Mouse (Mus musculus): Measurements from ENCODE around the gene Erc2.

Gene Erc2

DNA sequence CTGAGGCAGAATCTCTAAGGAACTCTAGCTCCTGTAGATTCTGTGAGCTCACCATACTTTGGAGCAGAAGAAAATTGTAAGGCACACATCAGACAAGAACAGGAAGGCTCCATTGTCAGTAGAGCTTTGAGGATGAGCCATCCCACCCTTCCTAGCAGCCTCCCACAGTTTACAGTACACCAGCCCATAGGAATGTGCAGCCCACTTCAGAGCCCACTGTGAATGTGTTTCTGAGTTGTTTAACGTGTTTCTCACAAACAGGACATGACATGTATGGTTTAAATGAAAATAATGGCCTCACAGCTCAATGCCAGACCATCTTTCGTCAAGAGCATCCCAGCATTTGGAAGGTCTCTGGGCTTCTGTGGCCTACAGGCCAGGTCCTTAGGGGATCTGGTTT, 549.1 kb downstream of the Erc2 start:
- DNase-seq (ENCODE audit: low spot score in 2 of 2): no peak

DNA sequence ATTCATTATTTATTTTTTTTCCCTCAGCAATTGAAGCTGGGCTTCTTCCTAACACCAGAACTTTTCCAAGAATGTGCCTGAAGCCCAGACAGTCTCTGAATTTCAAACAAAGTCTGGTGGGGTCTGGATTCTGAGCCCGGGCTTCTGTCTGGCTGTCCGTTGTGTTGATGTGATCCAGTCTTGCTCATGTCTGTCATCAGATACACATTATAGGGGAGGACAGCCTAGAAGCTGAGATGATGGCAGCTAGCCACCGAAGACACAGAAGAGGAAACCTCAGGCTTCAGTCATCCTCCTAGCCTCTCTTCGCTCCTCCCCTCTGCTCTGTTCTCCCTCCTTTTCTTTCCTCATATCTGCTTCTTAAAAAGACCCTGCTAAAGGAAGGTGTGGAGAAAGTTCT, 551.5 kb downstream of the Erc2 start:
- no peak for DNase-seq (ENCODE audit: low spot score in 2 of 2)

DNA sequence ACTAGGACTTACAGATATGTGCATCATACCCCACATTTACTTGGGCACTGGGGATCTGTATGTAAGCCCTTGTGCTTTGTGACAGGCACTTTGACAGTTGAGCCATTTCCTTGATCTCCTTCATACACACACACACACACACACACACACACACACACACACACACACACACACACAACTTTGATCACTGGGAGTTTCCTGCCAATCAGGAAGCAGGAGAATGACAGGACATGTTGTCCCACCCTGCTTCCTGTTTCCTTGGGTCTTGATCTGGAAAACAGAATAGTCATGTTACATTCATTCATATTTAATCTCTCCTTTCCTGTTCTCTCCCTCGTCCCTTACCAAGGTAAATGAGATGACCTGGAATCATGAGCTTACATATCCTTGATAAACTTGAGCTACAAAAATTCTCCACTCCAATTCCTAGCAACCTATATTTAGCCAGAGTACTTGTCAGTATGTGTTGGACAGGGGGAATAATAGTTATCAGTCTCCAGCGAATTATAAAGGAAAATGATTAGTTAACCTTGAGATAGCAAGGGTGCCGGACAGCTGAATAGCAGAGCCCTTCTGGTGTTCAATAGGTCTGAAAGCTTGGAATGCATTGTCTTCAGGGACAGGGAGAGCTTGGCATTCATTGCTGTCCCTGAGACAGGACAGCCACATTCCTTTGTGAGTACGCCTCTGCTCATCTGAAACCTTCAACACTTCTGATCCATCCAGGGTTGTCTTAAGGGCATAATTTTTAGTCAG, 559.0 kb downstream of the Erc2 start:
- DNase-seq (ENCODE audit: low spot score in 2 of 2): no peak

DNA sequence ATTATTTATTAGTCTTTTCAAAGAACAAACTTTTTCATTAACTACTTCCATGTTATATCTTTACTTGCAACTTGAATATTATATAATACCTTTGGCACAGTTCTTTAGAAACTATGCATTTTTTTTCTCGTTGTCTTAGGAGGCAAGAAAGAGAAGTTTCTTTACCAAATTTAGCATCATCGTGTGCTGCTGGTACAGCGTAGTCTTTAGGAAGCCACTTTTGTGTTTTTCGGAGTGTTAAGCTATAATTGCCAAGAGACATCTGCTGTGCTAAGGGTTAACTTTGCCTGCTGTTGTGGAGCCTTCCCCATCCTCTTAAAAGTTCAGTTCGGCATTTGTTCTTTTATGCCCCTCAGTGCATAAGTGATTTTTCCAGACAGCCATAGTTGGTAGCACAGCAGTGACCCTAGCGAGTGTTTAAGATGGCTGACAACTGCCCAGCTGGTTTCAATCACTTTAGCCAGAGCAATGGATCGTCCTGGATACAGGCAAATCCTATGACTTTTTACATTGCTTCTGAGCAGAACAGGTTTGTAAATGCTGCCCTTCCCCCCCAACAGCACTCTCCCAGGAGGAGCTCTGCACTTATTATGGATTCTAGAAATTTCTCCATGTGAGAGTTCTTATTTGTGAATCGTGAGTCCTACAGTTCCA, 570.6 kb downstream of the Erc2 start:
- DNase-seq (ENCODE audit: low spot score in 2 of 2): no peak

DNA sequence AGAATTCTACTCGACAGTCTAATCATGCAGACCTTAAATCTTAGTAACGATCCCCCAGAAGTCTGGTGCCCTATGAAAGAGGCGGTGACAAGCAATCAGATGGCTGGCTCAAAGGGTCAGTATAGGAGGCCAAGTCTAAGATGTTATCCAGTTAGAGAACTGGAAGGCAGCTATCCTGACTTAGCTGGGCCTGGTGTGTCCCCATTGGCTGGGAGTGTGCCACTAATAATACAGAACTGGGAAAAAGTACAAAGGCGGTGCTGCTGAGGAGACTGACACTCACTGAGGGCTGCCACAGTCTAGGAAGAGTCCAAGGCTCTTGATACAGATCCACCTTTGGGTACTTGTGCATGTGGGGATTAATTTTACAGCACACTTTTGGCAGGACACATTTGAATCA, 581.6 kb downstream of the Erc2 start:
- DNase-seq (ENCODE audit: low spot score in 2 of 2): no peak

DNA sequence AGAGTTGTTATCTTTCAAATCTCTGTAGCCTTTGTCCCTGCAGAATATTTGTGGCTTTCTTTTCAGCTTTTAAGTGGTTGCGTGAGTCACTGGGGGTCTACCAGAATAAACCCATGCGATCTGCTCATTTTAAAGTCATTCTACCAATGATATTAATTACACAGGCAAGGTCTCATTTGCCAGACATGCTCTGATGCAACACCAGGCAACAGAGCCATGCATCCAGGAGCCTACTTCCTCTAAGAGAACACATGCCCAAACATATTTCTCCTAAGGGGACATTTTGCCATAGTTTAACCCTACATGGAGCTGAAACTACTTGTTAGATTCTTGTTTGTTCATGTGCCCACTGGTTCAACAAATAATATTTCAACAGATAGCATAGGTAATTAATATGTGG, 584.1 kb downstream of the Erc2 start:
- no peak for DNase-seq (ENCODE audit: low spot score in 2 of 2)

DNA sequence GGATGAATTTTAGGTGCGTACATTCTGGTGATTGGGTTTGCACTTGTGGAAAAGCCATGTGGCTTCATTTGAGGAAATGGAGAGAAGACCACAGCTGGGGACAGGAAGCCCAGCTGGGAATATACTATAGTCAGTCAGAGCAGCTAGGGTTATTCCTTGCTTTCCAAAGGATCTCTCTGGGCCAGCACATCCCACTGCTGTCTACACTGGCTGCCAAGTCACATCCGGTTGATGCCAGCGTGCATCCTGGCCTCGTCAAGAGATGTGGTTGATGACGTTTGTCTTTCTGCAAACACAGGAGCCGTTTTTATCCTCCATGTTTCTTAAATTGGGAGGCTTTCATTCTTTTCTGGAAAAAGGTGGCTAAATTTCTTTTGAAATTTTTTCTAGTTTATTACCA, 603.3 kb downstream of the Erc2 start:
- no peak for DNase-seq (ENCODE audit: low spot score in 2 of 2)

DNA sequence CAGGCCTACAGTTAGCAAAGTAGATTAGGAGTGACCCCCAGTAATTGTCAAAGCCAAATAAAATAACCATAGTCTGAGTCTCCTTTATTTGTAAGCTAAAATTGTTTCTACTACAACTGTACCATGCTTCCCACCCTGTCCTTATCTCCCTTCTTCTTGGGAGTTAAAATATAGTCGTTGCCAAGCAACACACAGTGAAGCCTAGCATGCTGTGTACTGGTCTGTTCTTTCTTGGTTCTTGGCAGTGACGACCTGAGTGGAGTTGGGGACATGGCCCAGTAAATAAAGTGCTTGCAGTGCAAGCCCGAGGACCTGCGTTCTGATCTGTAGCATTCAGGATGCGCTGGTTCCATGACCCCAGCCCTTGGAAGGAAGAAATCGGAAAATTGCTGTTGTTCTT, 608.3 kb downstream of the Erc2 start:
- DNase-seq (ENCODE audit: low spot score in 2 of 2): no peak

DNA sequence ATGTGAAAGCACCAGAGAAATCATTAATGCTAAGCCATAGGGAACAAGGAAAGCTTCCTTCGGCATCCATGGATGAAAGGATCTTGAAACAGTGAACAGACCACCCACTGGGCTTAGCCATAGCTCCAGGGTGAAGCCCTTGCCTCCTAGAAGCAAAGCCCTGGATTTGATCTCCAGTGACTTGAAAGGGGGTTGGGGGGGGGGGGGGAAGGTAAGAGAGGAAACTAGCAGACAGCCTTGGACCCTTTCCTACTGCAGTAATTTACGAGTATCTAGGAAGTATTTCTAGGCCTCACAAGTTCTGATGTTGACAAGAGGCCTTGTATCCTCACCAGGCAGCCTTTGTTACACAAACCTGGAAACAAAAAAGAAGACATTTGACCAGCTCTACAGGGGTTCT, 609.0 kb downstream of the Erc2 start:
- DNase-seq (ENCODE audit: low spot score in 2 of 2): no peak

DNA sequence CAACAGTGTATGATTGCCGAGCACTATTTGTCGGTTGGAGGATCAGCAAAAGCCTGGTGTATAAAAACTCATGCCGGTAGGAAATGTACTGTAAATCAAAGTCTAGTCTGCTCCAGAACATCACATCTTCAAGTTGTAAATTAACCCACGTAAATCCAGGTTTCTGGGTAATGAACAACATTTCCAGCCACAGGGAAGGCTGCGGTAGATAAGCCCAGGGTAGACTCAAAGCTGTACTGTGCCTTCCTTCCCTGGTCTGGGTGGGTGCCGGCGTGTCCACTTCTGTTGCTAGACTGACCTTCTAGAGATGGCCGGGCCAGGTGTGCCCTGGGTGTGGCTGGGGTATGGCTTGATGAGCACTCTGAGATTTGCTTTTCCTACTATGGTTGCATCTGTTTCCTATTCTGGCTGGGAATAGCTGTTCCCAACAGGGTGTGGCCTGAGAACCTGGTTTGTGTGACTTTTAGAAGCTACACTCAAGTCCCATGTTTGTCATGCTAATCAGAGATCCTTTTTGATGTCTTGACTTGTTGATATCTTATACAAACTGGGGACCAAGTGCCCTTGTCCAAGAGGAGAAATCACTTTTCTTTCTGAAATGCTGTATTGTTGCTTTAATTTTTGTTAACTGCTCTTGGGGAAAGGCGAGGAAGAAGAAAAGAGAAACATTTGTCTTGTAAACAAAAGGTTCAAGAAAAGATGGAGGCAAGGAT, 616.3 kb downstream of the Erc2 start:
- DNase-seq (ENCODE audit: low spot score in 2 of 2): no peak

DNA sequence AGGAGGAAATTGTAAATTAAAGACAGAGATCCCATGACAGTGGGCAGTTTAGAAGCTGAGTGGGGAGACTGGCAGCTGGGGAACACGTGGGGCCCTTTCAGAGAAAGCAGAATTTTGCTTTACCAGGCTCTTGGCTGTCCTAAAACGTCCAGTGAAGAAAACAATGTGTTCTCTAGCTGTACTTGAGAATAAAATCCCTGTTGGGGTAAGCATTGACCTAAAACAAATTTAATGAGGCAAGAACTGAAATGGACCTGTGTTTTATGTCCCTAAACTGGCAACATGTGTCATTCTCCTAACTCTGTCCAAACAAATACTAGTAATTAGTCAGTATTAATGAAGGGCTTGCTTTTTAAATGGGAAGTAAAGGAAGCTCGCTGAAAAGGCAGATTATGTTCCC, 617.9 kb downstream of the Erc2 start:
- no peak for DNase-seq (ENCODE audit: low spot score in 2 of 2)

DNA sequence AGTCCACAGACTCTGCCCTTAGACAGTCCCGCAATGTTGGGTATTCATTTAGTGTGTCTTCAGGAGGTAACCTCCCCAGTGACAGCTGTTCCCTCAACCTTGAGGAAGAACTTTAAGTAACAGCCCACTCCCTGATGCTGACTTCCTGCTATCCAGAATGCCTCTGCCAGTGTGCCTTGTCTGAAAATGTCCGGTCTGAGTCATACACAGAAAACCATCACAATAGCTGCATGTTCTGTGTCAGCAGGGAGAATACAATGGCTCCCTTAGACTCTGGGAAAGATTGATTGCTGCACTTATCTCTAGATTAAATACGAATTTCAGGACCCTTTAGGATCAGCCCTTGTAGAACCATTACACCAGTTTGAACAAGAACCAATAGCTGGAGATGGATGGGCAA, 620.5 kb downstream of the Erc2 start:
- DNase-seq (ENCODE audit: low spot score in 2 of 2): no peak

DNA sequence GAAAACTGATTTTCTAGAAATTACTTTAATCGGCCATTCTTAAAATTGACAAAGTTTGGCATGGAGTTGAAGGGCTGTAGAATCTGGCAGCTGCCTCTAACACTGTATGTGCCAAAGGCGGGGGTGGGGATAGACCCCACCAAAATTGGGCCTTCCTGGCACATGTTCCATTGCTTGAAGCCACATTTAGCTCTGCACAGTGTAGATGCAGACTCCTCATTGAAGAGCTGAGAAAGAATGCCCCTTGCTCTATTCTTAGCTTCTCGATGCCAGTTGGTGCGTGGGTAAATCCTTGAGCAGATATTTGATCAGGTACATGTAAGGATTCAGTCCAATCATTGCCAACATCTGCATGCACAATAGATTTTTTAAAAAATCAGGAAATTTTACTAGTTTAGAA, 621.2 kb downstream of the Erc2 start:
- no peak for DNase-seq (ENCODE audit: low spot score in 2 of 2)

DNA sequence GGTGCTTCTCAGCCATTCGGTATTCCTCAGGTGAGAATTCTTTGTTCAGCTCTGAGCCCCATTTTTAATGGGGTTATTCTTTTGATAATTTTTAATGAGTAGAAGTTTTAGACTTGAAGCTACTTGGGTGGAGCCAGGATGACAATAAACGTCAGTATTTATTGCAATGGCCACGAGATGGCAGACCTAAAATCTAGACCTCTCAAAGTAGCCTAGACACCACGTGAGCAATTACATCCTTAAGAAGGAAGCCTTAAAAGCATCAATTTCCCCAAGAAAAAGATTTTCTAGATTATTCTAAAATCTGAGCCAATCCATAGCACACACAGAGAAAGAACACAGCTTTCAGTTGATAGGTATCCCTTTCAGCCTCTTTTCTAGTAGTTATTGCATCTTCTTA, 640.5 kb downstream of the Erc2 start:
- no peak for DNase-seq (ENCODE audit: low spot score in 2 of 2)

DNA sequence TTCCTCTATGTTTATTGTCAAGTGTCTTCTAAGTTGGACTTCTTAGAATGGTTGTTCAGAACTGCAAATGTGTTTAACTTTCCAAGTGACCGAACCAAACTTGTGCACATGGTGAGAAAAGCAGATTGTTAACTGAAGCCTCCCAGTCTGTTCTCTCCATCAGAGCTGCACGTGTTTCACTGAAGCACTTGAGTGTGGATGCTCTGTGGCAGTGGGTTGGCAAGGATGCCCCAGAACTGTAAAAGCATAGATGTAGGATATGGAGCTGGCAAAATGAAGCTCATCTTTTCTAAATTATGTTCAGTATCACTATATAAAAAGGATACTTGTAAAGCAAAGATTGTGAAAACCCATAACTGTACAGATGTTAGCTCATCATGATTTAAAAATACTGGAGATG, 645.1 kb downstream of the Erc2 start:
- no peak for DNase-seq (ENCODE audit: low spot score in 2 of 2)

DNA sequence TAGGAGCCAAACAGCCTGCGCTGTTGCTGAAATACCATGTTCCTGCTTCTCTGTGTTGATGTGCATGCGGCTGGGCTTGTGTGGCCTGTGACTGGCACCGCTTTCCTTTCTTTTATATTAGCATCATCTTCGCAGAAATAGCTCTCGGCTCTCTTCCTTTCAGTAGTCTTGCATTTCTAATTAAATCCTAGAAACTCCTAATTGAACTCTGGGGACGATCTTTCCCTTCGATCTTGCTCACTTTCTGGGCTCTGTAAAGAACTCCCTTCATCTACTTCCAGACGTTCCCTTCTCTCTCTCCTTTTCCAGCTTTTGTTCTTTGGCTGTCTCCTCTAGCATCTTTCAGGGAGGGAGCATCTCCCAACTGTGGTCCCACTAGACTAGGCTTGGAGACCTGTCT, 649.6 kb downstream of the Erc2 start:
- DNase-seq (ENCODE audit: low spot score in 2 of 2): no peak

DNA sequence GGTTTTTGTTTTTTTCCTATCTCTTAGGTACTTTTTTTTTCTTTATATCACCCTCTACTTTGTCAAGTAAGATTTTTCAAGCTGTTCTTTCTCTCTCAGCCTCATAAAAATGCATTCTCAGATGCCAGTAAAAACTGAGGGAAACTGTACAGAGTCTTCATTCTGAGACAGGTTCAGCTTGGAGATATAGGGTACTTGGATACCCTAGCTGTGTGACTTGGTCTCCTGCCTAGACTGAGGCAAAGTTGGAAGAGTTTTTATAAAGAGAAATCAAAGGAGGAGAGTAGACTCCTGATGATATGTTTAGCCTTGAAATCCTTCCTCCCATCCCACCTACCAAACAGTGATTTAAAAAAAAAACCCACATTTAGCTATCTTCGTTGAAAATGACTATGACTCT, 651.4 kb downstream of the Erc2 start:
- DNase-seq (ENCODE audit: low spot score in 2 of 2): no peak

DNA sequence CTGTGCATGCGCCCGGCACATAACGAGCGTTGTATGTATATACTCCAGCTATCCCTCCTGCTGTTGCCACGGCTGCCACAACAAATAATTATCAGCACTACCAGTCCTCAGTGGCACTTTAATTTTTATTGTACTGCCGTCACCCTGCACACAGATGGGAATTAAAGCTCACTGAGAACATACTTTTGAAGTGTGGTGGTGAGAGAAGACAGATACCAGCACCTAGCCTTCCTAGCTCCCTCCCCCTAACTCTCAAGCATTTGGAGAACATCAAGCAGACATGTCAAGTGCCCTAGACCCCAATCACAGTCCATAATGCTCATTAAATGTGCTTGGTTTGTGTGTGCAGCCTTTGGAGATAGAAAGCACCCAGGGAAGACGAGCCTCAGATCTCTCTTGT, 652.6 kb downstream of the Erc2 start:
- DNase-seq (ENCODE audit: low spot score in 2 of 2): no peak

DNA sequence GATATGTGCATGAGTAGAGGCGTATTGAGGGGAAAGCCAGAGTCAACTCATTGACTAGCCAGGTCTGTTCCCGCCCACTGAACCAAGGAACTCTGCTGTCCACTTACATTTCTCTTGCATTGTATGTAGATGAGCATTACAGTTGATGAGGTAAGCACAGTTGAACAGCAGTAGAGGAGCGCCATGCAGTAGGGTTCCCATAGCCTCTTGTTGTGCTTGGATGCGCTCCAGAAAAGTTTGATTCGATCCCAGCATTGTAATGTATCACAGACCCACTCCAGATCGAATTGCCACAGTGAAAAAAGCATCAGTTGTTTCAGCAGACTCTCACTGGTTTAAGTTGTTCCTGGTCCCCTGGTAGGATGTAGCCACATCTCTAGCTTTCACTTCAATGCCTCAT, 656.7 kb downstream of the Erc2 start:
- DNase-seq (ENCODE audit: low spot score in 2 of 2): no peak

DNA sequence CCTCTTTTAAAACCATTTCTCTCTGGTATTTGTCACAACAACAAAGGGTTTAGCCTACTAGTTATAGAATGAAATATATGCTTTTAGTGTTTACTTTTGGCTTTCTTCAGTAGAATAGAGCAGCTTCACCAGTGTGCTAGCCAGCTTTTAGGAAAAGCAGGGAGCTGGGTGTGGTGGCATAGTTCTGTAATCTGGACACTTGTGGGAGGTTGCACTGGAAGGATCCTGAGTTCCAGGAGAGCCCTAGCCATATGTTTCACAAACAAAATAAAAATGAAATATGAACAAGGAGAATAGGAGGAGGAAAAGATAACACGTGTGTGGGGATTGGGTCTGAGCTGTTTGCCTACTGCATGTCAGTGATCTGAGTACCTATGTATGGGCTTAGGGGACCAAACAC, 658.1 kb downstream of the Erc2 start:
- no peak for DNase-seq (ENCODE audit: low spot score in 2 of 2)

DNA sequence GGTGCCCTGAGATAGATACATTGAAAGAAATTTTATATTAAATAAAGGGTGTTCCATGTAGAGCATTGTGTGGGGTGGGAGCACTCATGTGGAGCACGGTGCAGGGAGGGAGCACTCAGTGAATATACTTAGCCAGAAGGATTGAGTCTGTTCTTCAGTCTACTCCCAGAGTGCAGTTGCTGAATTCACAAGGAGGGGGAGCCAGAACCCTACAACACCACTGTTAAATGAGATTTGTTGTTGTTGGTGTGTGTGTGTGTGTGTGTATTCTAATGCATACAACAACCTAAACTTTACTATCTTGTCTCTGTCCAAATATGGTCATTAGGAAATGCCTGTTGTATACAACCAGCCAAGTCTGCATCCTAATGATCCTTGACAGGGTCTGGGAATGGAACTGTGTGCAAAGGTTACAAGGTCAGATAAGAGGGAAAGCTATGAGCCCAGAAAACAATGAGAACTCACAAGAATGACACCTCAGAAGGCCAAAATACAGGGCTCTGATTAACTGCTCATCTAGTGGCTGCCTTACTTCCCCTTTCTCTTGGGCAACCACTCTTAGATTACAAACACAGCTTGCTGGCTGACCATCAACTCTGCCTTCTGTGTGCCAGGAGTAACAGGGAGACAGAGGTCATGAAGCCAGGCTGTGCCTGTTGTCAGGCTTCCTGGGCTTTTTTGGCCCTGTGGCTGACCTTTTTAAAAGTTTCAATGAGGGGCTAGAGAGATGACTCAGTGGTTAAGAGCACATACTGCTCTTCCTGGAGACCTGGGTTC, 661.3 kb downstream of the Erc2 start:
- no peak for DNase-seq (ENCODE audit: low spot score in 2 of 2)

DNA sequence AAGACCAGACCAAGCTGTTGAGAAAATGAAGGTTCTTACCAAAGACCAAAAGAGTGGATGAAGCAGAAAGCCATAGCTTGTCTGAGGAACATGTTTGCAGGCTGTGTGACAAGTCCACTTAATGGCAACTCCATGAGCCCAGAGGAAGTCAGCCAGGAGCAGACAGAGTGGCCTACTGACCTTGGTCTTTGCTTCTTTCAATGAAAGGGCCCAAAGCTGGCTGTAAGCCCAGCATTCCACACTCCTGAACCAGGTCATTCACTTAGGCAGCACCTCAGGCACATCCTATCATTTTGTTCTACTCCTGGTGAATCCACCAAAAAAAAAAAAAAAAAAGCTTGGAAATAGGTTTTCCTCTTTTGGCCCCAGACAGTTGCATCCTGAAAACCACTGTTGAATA, 664.3 kb downstream of the Erc2 start:
- no peak for DNase-seq (ENCODE audit: low spot score in 2 of 2)
